Mouse (Mus musculus) megakaryocyte, embryonic 14.5 days (primary cell): Measurements from ENCODE around the gene Sdr39u1. TPM values are rescaled to one million over a fixed set of nuclear protein-coding genes. Genes with fewer than 3 reads are reported as not detected.

ENCODE experiments used
- H3K27me3 ChIP-seq: replicated peaks from 2 replicates; pipeline ENCODE3; 2012; ENCODE audit warnings: inconsistent platforms
- H3K36me3 ChIP-seq: replicated peaks from 2 replicates; pipeline ENCODE3; 2012; ENCODE audit warnings: low read length, inconsistent platforms, mixed read lengths
- H3K4me1 ChIP-seq: 2 replicates; pipeline ENCODE4 v1.6.1; 2012; ENCODE audit warnings: inconsistent platforms
- H3K4me3 ChIP-seq: replicated peaks from 2 replicates; pipeline ENCODE3; 2012; ENCODE audit warnings: moderate library complexity, mild to moderate bottlenecking, inconsistent platforms
- H3K9me3 ChIP-seq: 2 replicates; pipeline ENCODE4 v1.6.1; 2012; ENCODE audit warnings: inconsistent platforms
- FLI1 ChIP-seq: IDR thresholded peaks from 2 replicates; pipeline ENCODE4 v1.6.1; 2012; ENCODE audit warnings: low read length, inconsistent platforms, mixed read lengths
- GATA1 ChIP-seq: IDR thresholded peaks from 3 replicates; pipeline ENCODE4 v1.6.1; 2012; ENCODE audit warnings: mixed read lengths, low read length, inconsistent platforms, borderline replicate concordance
- polyA plus RNA-seq: library from polyadenylated mRNA; stranded (reverse); fragments of >175 nt; gene quantifications from 2 replicates; pipeline ENCODE4 v1.2.3, GENCODE M21; 2012; ENCODE audit warnings: low replicate concordance; ENCODE audit not compliant: insufficient read depth

Gene Sdr39u1
- polyA plus RNA-seq, 1 experiment = 6.6 TPM

GRCm38 (mm10) chr14:55873242-55873713, 26.8 kb downstream of the Sdr39u1 start:
- H3K4me1 ChIP-seq = peaks cover 80% of the 10 kb centered on the region
- H3K36me3 ChIP-seq = peaks cover 44% of the 10 kb centered on the region
- H3K27me3 ChIP-seq = peaks cover 13% of the 10 kb centered on the region
- no peak for TF ChIP-seq GATA1
- no peak for TF ChIP-seq FLI1
- H3K4me3 ChIP-seq = peak overlapping the region; percentile 90
- H3K9me3 ChIP-seq = peaks cover 16% of the 10 kb centered on the region

DNA sequence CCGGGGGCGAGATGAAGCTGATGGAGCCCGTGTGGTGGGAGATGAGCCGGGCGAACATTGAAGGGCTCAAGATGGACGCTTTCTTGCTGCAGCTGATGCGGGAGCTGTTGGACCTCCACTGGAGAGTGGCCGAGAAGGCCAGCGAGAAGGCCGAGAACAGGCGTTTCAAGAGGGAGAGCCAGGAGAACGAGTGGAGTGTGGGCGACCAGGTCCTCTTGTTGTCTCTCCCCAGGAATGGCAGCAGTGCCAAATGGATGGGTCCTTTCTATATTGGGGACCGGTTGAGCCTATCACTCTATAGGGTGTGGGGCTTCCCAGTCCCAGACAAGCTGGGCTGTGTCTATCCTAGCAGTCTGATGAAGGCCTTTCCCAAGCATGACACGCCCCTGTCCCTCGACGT, 27.5 kb downstream of the Sdr39u1 start:
- peaks cover 48% of the 10 kb centered on the region for H3K36me3 ChIP-seq
- peaks cover 80% of the 10 kb centered on the region for H3K4me1 ChIP-seq
- H3K9me3 ChIP-seq = peaks cover 16% of the 10 kb centered on the region
- H3K4me3 ChIP-seq = no peak overlapping the region
- no peak for TF ChIP-seq GATA1
- no peak for TF ChIP-seq FLI1
- H3K27me3 ChIP-seq = peaks cover 13% of the 10 kb centered on the region

DNA sequence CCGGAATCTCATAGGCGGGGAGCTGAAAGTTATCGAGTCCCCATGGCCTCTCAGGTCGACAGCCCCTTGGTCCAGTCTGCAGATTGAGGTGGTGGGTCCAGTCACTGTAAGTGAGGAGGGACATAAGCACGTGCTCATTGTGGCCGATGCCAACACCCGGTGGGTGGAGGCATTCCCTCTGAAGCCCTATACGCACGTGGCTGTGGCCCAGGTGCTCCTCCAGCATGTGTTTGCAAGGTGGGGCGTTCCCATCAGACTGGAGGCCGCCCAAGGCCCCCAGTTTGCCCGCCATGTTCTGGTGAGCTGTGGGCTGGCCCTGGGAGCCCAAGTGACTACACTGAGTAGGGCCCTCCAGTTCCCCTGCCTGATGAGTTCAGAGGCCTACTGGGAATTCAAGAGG, 28.1 kb downstream of the Sdr39u1 start:
- peaks cover 76% of the 10 kb centered on the region for H3K4me1 ChIP-seq
- H3K36me3 ChIP-seq = peaks cover 48% of the 10 kb centered on the region
- TF ChIP-seq FLI1 (no peak), GATA1 (no peak)
- peaks cover 13% of the 10 kb centered on the region for H3K27me3 ChIP-seq
- no peak overlapping the region for H3K4me3 ChIP-seq
- peaks cover 16% of the 10 kb centered on the region for H3K9me3 ChIP-seq

GRCm38 (mm10) chr14:55869538-55869937, 30.6 kb downstream of the Sdr39u1 start:
- no peak for TF ChIP-seq FLI1
- TF ChIP-seq GATA1 = no peak
- Histone ChIP-seq H3K27me3 (peaks cover 25% of the 10 kb centered on the region), H3K4me1 (peaks cover 62% of the 10 kb centered on the region), H3K4me3 (no peak overlapping the region), H3K36me3 (peaks cover 63% of the 10 kb centered on the region), H3K9me3 (peaks cover 16% of the 10 kb centered on the region)

DNA sequence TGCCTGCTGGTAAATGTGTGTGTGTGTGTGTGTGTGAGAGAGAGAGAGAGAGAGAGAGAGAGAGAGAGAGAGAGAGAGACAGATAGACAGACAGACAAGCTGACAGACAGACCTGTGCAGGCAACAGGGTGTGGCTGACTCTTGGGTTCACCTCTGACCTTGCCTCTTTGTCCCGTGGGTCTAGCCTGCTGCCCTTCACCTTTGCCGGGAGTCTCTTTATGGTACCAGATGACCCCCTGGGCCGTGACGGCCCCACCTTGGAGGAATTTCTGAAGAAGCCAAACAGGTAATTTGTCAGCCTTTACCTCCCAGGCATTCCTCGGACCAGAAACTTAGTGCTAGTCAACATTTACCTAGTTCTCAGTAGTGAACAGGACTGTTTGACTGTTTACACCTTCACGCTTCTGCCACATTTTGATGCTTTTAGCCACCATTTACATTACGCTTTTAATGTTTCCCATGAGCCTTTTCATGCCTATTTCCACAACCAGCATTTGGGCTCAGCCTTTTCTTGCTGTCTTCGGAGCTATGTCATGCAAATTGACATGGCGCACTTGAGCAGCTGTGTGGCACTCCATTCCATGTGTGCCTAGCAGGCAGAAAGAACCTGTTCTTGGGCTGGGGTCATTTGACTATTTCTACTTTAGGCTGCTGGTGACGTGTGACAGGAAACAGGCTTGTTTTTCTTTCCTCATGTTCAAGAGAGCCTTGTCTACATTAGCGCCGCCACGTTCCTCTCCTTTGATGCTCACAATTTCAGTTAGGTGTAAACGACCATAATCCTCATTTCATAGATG, 31.7 kb downstream of the Sdr39u1 start:
- Histone ChIP-seq H3K4me1 (peaks cover 57% of the 10 kb centered on the region), H3K4me3 (no peak overlapping the region), H3K9me3 (peaks cover 16% of the 10 kb centered on the region), H3K27me3 (peaks cover 25% of the 10 kb centered on the region), H3K36me3 (peaks cover 70% of the 10 kb centered on the region)
- no peak for TF ChIP-seq FLI1
- TF ChIP-seq GATA1 = no peak

DNA sequence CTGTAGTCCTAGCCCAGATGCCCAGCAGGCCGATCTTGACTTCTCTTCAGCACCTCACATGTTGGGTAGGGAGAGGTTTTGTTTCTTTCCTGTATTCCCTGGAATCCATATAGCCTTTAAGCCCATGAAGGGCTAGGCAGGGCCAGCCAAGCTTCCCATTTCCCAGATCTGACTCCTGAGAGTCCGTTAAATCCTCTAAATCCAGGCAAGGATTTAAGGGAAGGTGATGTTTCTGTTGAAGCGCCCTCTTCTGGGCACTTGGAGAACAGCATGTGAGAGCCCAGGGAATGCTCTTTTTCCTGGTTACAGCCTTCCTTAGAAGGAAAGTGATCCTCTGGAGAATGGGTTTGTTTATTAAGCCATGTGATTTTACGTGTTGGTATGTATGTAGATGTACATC, 33.1 kb downstream of the Sdr39u1 start:
- H3K4me3 ChIP-seq = no peak overlapping the region
- peaks cover 16% of the 10 kb centered on the region for H3K9me3 ChIP-seq
- peaks cover 48% of the 10 kb centered on the region for H3K4me1 ChIP-seq
- peaks cover 29% of the 10 kb centered on the region for H3K27me3 ChIP-seq
- TF ChIP-seq FLI1 (no peak), GATA1 (no peak)
- peaks cover 60% of the 10 kb centered on the region for H3K36me3 ChIP-seq

DNA sequence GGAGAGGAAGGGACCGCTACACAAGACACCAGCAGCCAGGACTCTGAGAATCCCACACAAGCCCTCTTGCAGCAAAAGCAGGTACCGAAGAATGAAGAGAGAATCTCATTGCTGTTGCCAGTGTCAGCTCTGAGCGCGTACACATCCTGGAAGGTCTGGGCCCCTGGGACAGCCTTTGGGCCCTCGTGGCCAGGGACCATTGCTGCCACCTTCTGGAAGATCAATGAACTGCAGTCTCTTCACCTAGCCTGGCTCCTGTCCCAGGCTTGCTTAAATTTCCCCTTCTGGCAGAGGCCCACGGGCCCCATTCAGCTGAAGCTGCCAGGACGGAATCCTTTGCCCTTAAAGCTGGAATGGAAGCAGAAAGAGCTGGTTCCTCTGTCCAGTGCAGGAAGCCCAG, 36.3 kb downstream of the Sdr39u1 start:
- peaks cover 20% of the 10 kb centered on the region for H3K4me1 ChIP-seq
- no peaks in the 10 kb centered on the region for H3K9me3 ChIP-seq
- peaks cover 34% of the 10 kb centered on the region for H3K36me3 ChIP-seq
- H3K27me3 ChIP-seq = peaks cover 36% of the 10 kb centered on the region
- H3K4me3 ChIP-seq = no peak overlapping the region
- TF ChIP-seq GATA1 (no peak), FLI1 (no peak)

GRCm38 (mm10) chr14:55862970-55863369, 37.1 kb downstream of the Sdr39u1 start:
- Histone ChIP-seq H3K4me3 (no peak overlapping the region), H3K4me1 (peaks cover 14% of the 10 kb centered on the region), H3K9me3 (no peaks in the 10 kb centered on the region), H3K27me3 (peaks cover 36% of the 10 kb centered on the region), H3K36me3 (peaks cover 26% of the 10 kb centered on the region)
- TF ChIP-seq GATA1 = no peak

DNA sequence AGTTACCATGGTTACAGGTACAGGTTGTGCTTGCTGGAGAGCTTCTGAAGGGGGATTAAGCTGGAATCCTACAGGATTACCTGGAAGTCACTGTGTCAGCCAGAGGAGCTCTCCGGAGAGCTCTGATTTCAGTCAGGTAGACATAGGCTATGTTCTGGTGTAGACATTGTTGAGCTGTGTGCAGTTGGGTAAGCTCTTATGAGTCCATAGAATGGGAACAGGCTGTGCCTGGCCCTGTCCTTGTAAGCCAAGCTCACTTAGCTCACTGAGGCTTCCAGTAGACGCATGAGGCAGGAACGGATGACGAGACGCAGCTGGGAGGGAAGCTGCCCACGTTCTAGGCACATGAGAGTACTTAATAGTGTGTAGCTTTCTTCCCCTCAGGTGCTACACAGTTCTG, 37.9 kb downstream of the Sdr39u1 start:
- Histone ChIP-seq H3K4me3 (no peak overlapping the region), H3K27me3 (peaks cover 40% of the 10 kb centered on the region), H3K4me1 (peaks cover 17% of the 10 kb centered on the region), H3K9me3 (no peaks in the 10 kb centered on the region), H3K36me3 (peaks cover 24% of the 10 kb centered on the region)
- no peak for TF ChIP-seq FLI1
- no peak for TF ChIP-seq GATA1

GRCm38 (mm10) chr14:55857588-55857987, 42.5 kb downstream of the Sdr39u1 start:
- no peaks in the 10 kb centered on the region for H3K36me3 ChIP-seq
- H3K4me3 ChIP-seq = no peak overlapping the region
- peaks cover 43% of the 10 kb centered on the region for H3K4me1 ChIP-seq
- H3K27me3 ChIP-seq = peaks cover 49% of the 10 kb centered on the region
- no peaks in the 10 kb centered on the region for H3K9me3 ChIP-seq
- TF ChIP-seq FLI1 = no peak
- TF ChIP-seq GATA1 = no peak

GRCm38 (mm10) chr14:55855101-55855561, 45.0 kb downstream of the Sdr39u1 start:
- H3K4me3 ChIP-seq = peak overlapping the region; percentile 93
- H3K36me3 ChIP-seq = no peaks in the 10 kb centered on the region
- TF ChIP-seq GATA1 (no peak), FLI1 (no peak)
- no peaks in the 10 kb centered on the region for H3K9me3 ChIP-seq
- H3K4me1 ChIP-seq = peaks cover 43% of the 10 kb centered on the region
- peaks cover 59% of the 10 kb centered on the region for H3K27me3 ChIP-seq
